Mouse (Mus musculus): ENCODE measurements at regions not wholly inside any gene's neighbourhood (a gene's known extent, or its start where the extent isn't known, plus 50 kb on each side); places are given as distances from the start of the nearest gene placed in this dataset.

- in situ Hi-C loops (cut with MseI, MboI), result no loop called here
These were observed 59.7 kb downstream of the Prlhr start for GRCm38 (mm10) chr19:60408436-60408835.

GRCm38 (mm10) chr19:60399425-60399824 lies 68.7 kb downstream of the Prlhr start:
- in situ Hi-C loops (cut with MseI, MboI), result no loop called here

- in situ Hi-C loops (cut with MseI, MboI), result no loop called here
These were observed 70.4 kb downstream of the Prlhr start for GRCm38 (mm10) chr19:60397666-60398065.

- in situ Hi-C loops (cut with MseI, MboI), result no loop called here
These were observed 71.5 kb downstream of the Prlhr start for GRCm38 (mm10) chr19:60396604-60397003.

GRCm38 (mm10) chr19:60386563-60387241 lies 81.4 kb downstream of the Prlhr start:
- in situ Hi-C loops (cut with MseI, MboI), result no loop called here

GRCm38 (mm10) chr19:60384721-60385120 lies 83.4 kb downstream of the Prlhr start:
- in situ Hi-C loops (cut with MseI, MboI), result no loop called here

- in situ Hi-C loops (cut with MseI, MboI), result no loop called here
These were observed 85.4 kb downstream of the Prlhr start for GRCm38 (mm10) chr19:60382661-60383060.

- in situ Hi-C loops (cut with MseI, MboI), result no loop called here
These were observed 89.0 kb downstream of the Prlhr start for GRCm38 (mm10) chr19:60379030-60379605.

- in situ Hi-C loops (cut with MseI, MboI), result no loop called here
These were observed 104.0 kb downstream of the Prlhr start for GRCm38 (mm10) chr19:60363988-60364599.

GRCm38 (mm10) chr19:60344911-60345310 lies 118.4 kb upstream of the Fam204a start:
- in situ Hi-C loops (cut with MseI, MboI), result no loop called here

- in situ Hi-C loops (cut with MseI, MboI), result no loop called here
These were observed 115.0 kb upstream of the Fam204a start for GRCm38 (mm10) chr19:60341485-60341884.

GRCm38 (mm10) chr19:60340234-60340633 lies 113.7 kb upstream of the Fam204a start:
- in situ Hi-C loops (cut with MseI, MboI), result no loop called here

- in situ Hi-C loops (cut with MseI, MboI), result no loop called here
These were observed 108.0 kb upstream of the Fam204a start for GRCm38 (mm10) chr19:60334521-60334920.

GRCm38 (mm10) chr19:60328295-60328694 lies 101.8 kb upstream of the Fam204a start:
- in situ Hi-C loops (cut with MseI, MboI), result no loop called here

GRCm38 (mm10) chr19:60325612-60326011 lies 99.1 kb upstream of the Fam204a start:
- in situ Hi-C loops (cut with MseI, MboI), result no loop called here

GRCm38 (mm10) chr19:60325112-60325511 lies 98.6 kb upstream of the Fam204a start:
- in situ Hi-C loops (cut with MseI, MboI), result no loop called here

GRCm38 (mm10) chr19:60310591-60310990 lies 84.1 kb upstream of the Fam204a start:
- in situ Hi-C loops (cut with MseI, MboI), result loop anchor here in 1 of 2 experiments (25.0 kb wide), 1 partner anchor 898 kb away; no protein-coding TSS in a partner anchor

GRCm38 (mm10) chr19:60302371-60302770 lies 75.9 kb upstream of the Fam204a start:
- in situ Hi-C loops (cut with MseI, MboI), result loop anchor here in 1 of 2 experiments (25.0 kb wide), 1 partner anchor 890 kb away; no protein-coding TSS in a partner anchor

GRCm38 (mm10) chr19:60300891-60301290 lies 74.4 kb upstream of the Fam204a start:
- in situ Hi-C loops (cut with MseI, MboI), result loop anchor here in 1 of 2 experiments (25.0 kb wide), 1 partner anchor 889 kb away; no protein-coding TSS in a partner anchor

- in situ Hi-C loops (cut with MseI, MboI), result no loop called here
These were observed 63.7 kb upstream of the Fam204a start for GRCm38 (mm10) chr19:60290244-60290643.

- in situ Hi-C loops (cut with MseI, MboI), result no loop called here
These were observed 60.4 kb upstream of the Fam204a start for GRCm38 (mm10) chr19:60286810-60287396.

- in situ Hi-C loops (cut with MseI, MboI), result no loop called here
These were observed 58.4 kb upstream of the Fam204a start for GRCm38 (mm10) chr19:60284901-60285300.

Measured in mouse trophoblast stem cell (cell line).